Comparison of ENCODE assay signal across 31 mouse cellular contexts in the genomic region with DNA sequence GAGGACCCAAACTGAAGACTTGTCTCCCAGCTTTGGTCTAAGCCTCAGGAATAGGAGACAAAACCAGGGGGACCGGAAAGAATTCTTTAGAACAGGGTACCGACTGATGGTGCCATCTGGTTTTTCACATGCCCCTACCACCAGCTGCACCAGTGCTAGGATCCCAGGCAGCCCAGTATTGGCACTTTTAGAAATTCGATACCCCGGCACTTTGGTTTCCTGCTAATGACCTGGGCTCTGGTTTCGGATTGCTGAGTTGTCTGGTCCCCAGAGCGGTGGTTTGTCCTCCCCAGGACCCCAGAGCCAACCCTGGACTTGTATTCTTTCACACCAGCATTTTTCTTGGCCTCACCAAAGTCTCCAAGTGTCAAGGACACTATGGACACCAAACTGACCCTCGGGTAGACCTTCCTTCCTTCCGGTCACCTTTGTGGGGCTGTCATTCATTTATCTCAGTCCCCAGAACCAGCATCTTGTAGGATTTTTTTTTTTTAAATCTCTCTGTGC. TPM values are rescaled to one million over a fixed set of nuclear protein-coding genes. Genes with fewer than 3 reads are reported as not detected.
DNase-seq lines count a peak whose midpoint lies in the region; ATAC-seq lines count a peak whose summit lies in the region.
"Had no signal": no experiment of that assay in that cellular context is flagged by ENCODE, and none has a peak within 500 bp of the region (broad histone marks: within the 10 kb centered on the region; RNA-seq: fewer than 3 reads in every experiment).

No protein-coding gene starts in this region.

- H3K4me3 ChIP-seq in embryonic facial prominence, embryonic 10.5 days = peak overlapping the region; percentile 8; the same call in 1 of the 2 replicates
- no peak overlapping the region for H3K4me3 ChIP-seq in embryonic facial prominence, embryonic 11.5 days (ENCODE audit: low read depth, low read length)
- no peak overlapping the region for H3K4me3 ChIP-seq in limb, embryonic 10.5 days
- H3K4me3 ChIP-seq: forebrain, embryonic 10.5 days; forebrain, embryonic 15.5 days; heart, embryonic 15.5 days; hindbrain, embryonic 12.5 days; layer of hippocampus, adult 2 months; stomach, embryonic 15.5 days had no signal

- H3K9ac ChIP-seq in embryonic facial prominence, embryonic 11.5 days (replicated peaks; ENCODE audit: low read length) = no peak overlapping the region
- H3K9ac ChIP-seq: forebrain, embryonic 15.5 days; heart, embryonic 15.5 days; hindbrain, embryonic 12.5 days; liver, embryonic 14.5 days; stomach, embryonic 15.5 days had no signal

- no peak for ATAC-seq in embryonic facial prominence, embryonic 11.5 days (replicated peaks; ENCODE audit: insufficient number of reproducible peaks, low FRiP score, low TSS enrichment, low read depth)
- ATAC-seq: forebrain, embryonic 15.5 days; intestine, embryonic 16.5 days; midbrain, embryonic 16.5 days had no signal

- WGBS in embryonic facial prominence, embryonic 10.5 days = 12% methylated on average over 8 of the region's 8 CpGs
- WGBS in embryonic facial prominence, embryonic 11.5 days = 10% methylated on average over 8 of the region's 8 CpGs
- WGBS in limb, embryonic 10.5 days = 5% methylated on average over 8 of the region's 8 CpGs

- H3K36me3 ChIP-seq in embryonic facial prominence, embryonic 10.5 days (replicated peaks) = no peaks in the 10 kb centered on the region
- no peaks in the 10 kb centered on the region for H3K36me3 ChIP-seq in embryonic facial prominence, embryonic 11.5 days (replicated peaks; ENCODE audit: control insufficient read depth, insufficient read depth, low read depth, low read length)
- no peaks in the 10 kb centered on the region for H3K36me3 ChIP-seq in limb, embryonic 10.5 days
- H3K36me3 ChIP-seq: forebrain, embryonic 10.5 days; forebrain, embryonic 15.5 days; heart, embryonic 15.5 days; hindbrain, embryonic 12.5 days; stomach, embryonic 15.5 days had no signal

- peaks cover 73% of the 10 kb centered on the region for H3K4me1 ChIP-seq in embryonic facial prominence, embryonic 10.5 days
- H3K4me1 ChIP-seq in embryonic facial prominence, embryonic 11.5 days (ENCODE audit: control insufficient read depth, insufficient read depth, low read length) = peaks cover 8% of the 10 kb centered on the region; the same call in 1 of the 2 replicates
- H3K4me1 ChIP-seq in limb, embryonic 10.5 days = peaks cover 73% of the 10 kb centered on the region
- H3K4me1 ChIP-seq: forebrain, embryonic 15.5 days had no signal

- peak overlapping the region; percentile 87 for H3K27ac ChIP-seq in embryonic facial prominence, embryonic 10.5 days (replicated peaks)
- no peak overlapping the region for H3K27ac ChIP-seq in embryonic facial prominence, embryonic 11.5 days (replicated peaks; ENCODE audit: low read depth, low read length)
- H3K27ac ChIP-seq in limb, embryonic 10.5 days = peak overlapping the region; percentile 53; the same call in 1 of the 2 replicates
- H3K27ac ChIP-seq: forebrain, embryonic 10.5 days; forebrain, embryonic 15.5 days; heart, embryonic 15.5 days; hindbrain, embryonic 12.5 days; layer of hippocampus, adult 2 months; liver, embryonic 14.5 days; macrophage; stomach, embryonic 15.5 days had no signal

- peaks cover 98% of the 10 kb centered on the region for H3K27me3 ChIP-seq in embryonic facial prominence, embryonic 10.5 days (replicated peaks; ENCODE audit: low read depth, poor library complexity, severe bottlenecking)
- H3K27me3 ChIP-seq in embryonic facial prominence, embryonic 11.5 days (ENCODE audit: control insufficient read depth, insufficient read depth, low read length) = peaks cover 33% of the 10 kb centered on the region
- peaks cover 86% of the 10 kb centered on the region for H3K27me3 ChIP-seq in limb, embryonic 10.5 days (ENCODE audit: low read depth, poor library complexity, severe bottlenecking)

- H3K9me3 ChIP-seq in embryonic facial prominence, embryonic 10.5 days = no peaks in the 10 kb centered on the region
- no peaks in the 10 kb centered on the region for H3K9me3 ChIP-seq in embryonic facial prominence, embryonic 11.5 days (replicated peaks; ENCODE audit: control insufficient read depth, low read length)
- no peaks in the 10 kb centered on the region for H3K9me3 ChIP-seq in limb, embryonic 10.5 days (replicated peaks)
- H3K9me3 ChIP-seq: forebrain, embryonic 10.5 days; forebrain, embryonic 15.5 days; heart, embryonic 15.5 days; hindbrain, embryonic 12.5 days; stomach, embryonic 15.5 days had no signal

- peak; percentile 28 for DNase-seq in embryo, embryonic 9.5 days (ENCODE audit: extremely low spot score)
- no peak for DNase-seq in embryo, embryonic 10 days (ENCODE audit: low spot score)
- peak; percentile 54 for DNase-seq in embryonic facial prominence, embryonic 10.5 days (ENCODE audit: low spot score)
- DNase-seq in embryonic facial prominence, embryonic 11.5 days (ENCODE audit: low spot score) = peak; percentile 58
- DNase-seq in limb, embryonic 10.5 days (ENCODE audit: low spot score) = no peak
- DNase-seq in left cerebral cortex, adult 18-20 months (ENCODE audit: low spot score in 2 of 2) = no peak
- DNase-seq: adrenal gland, postnatal 36 days; B cell, adult 2 months; cerebellum, adult 18-20 months; cerebellum, postnatal 10 days; gastrocnemius, postnatal 14 days; kidney, adult 8-10 months; kidney, postnatal 36 days; left cerebral cortex, postnatal 4 days; liver; lung, adult 2 months; lung, postnatal 10 days; right cerebral cortex, postnatal 25 days had no signal

- no peak overlapping the region; the same call in 1 of the 2 replicates for H3K4me2 ChIP-seq in embryonic facial prominence, embryonic 11.5 days (ENCODE audit: low read depth, low read length)
- H3K4me2 ChIP-seq: forebrain, embryonic 15.5 days; heart, embryonic 15.5 days; hindbrain, embryonic 12.5 days; stomach, embryonic 15.5 days had no signal

RNA-seq across cellular contexts. Expression of a gene that starts 18.5 kb away (rescaled TPM):
- 58.3 and 64.8 TPM in 2 replicates for polyA plus RNA-seq in embryonic facial prominence, embryonic 10.5 days (2016; fragmentation: Nextera tagmentation; extraction: Ambion mirVana)
- polyA plus RNA-seq in embryonic facial prominence, embryonic 11.5 days (2014; fragmentation: Nextera tagmentation; extraction: Ambion mirVana) = 36.9 and 39.8 TPM in 2 replicates
- polyA plus RNA-seq in limb, embryonic 10.5 days (2016; fragmentation: Nextera tagmentation; extraction: Ambion mirVana) = 50.1 and 55.3 TPM in 2 replicates
- 1 to 10 TPM; 4.5 to 5.5 TPM for total RNA-seq in left cerebral cortex, adult 18-20 months (2021)
- total RNA-seq: granulocyte monocyte progenitor cell, adult 5-6 weeks; megakaryocyte-erythroid progenitor cell, adult 5-6 weeks; neutrophil, adult 5-6 weeks had no signal
- polyA plus RNA-seq: macrophage had no signal

Comparison
In these comparisons a context has a peak if more than half of its experiments do, and no peak if none do; other contexts are left out.
1. DNase-seq: peak in embryo, embryonic 9.5 days (single experiment), embryonic facial prominence, embryonic 10.5 days (single experiment) and embryonic facial prominence, embryonic 11.5 days (single experiment); none in embryo, embryonic 10 days (single experiment), limb, embryonic 10.5 days (single experiment) and left cerebral cortex, adult 18-20 months (0 of 2).